Mouse (Mus musculus) forebrain, postnatal 0 days (tissue): ENCODE measurements around the gene Tiprl. TPM values are rescaled to one million over a fixed set of nuclear protein-coding genes. Genes with fewer than 3 reads are reported as not detected.

Experiments used
- ATAC-seq: fragments of 200-750 bp; cut with Nextera tagmentation; 2 replicates; pipeline ENCODE4 v1.8.0; 2017; ENCODE audit warnings: mild to moderate bottlenecking, moderate library complexity
- DNase-seq: peaks from one replicate; pipeline ENCODE4 v3.0.0-alpha.2; 2015
- H3K27ac ChIP-seq: fragments of 300-500 bp; sonication (generic); 2 replicates; pipeline ENCODE4 v1.5.1; 2014; ENCODE audit warnings: low read depth, mild to moderate bottlenecking, antibody characterized with exemption, low read length, moderate library complexity, mixed read lengths
- H3K27me3 ChIP-seq: fragments of 300-500 bp; sonication (generic); 2 replicates; pipeline ENCODE4 v1.6.1; 2014; ENCODE audit warnings: mild to moderate bottlenecking, low read length, mixed read lengths; ENCODE audit not compliant: insufficient read depth
- H3K36me3 ChIP-seq: fragments of 300-500 bp; sonication (generic); 2 replicates; pipeline ENCODE4 v1.6.1; 2014; ENCODE audit warnings: mild to moderate bottlenecking, moderate library complexity; ENCODE audit not compliant: insufficient read depth
- H3K4me1 ChIP-seq: fragments of 300-500 bp; sonication (generic); 2 replicates; pipeline ENCODE4 v1.6.1; 2014; ENCODE audit warnings: antibody characterized with exemption; ENCODE audit not compliant: insufficient read depth
- H3K4me2 ChIP-seq: fragments of 300-500 bp; sonication (generic); 2 replicates; pipeline ENCODE4 v1.6.1; 2014; ENCODE audit warnings: low read depth, mild to moderate bottlenecking, moderate library complexity
- H3K4me3 ChIP-seq: fragments of 300-500 bp; sonication (generic); 2 replicates; pipeline ENCODE4 v1.5.1; 2014; ENCODE audit warnings: low read depth, low read length, mixed read lengths
- H3K9ac ChIP-seq: fragments of 300-500 bp; sonication (generic); 2 replicates; pipeline ENCODE4 v1.6.1; 2014; ENCODE audit warnings: mild to moderate bottlenecking
- H3K9me3 ChIP-seq: fragments of 300-500 bp; sonication (generic); 2 replicates; pipeline ENCODE4 v1.6.1; 2016; ENCODE audit warnings: low read length
- CTCF ChIP-seq: sonication (generic); IDR thresholded peaks from 2 replicates; pipeline ENCODE4 v1.5.1; 2016; ENCODE audit warnings: antibody characterized with exemption, control low read depth, low read depth
- WGBS: fragments of 180-500 bp; shearing (Covaris S2); extraction: QIAGEN DNeasy Blood & Tissue Kit; methylation state at CpG from one replicate; pipeline ENCODE4 v1.1.7; 2014; 5-methylcytosine and 5-hydroxymethylcytosine counted together
- polyA plus RNA-seq: library from polyadenylated mRNA; unstranded; fragments of >200 nt; fragmentation: Nextera tagmentation; extraction: Ambion mirVana; gene quantifications from 2 replicates; pipeline ENCODE4 v1.2.1, GENCODE M21; 2015
- total RNA-seq: library from RNA; depleted of rRNA; stranded (reverse); fragments of >200 nt; gene quantifications from 2 replicates; pipeline ENCODE4 v1.2.3, GENCODE M21; 2014

Tiprl gene
- total and polyA plus RNA-seq, 2 experiments from 2014 or later, result 52.4 to 151 TPM

DNA sequence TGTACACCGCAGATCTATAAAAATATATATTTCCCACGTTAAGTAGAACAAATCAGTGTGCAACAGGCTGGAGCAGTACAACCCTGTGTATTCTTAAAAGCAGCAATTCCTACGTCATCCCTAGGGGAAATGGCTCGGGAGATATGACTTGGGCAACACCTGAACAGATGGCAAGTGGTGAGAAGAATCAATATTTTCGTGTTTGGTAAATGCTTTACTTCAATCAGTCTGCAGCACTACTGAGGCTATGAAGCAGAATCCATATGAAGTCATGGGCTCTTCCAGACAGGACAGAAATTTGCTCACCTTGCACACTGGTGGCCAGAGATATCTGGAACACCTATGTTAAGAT lies 42.2 kb downstream of the Tiprl start:
- H3K27me3 ChIP-seq, result no peaks in the 10 kb centered on the region

DNA sequence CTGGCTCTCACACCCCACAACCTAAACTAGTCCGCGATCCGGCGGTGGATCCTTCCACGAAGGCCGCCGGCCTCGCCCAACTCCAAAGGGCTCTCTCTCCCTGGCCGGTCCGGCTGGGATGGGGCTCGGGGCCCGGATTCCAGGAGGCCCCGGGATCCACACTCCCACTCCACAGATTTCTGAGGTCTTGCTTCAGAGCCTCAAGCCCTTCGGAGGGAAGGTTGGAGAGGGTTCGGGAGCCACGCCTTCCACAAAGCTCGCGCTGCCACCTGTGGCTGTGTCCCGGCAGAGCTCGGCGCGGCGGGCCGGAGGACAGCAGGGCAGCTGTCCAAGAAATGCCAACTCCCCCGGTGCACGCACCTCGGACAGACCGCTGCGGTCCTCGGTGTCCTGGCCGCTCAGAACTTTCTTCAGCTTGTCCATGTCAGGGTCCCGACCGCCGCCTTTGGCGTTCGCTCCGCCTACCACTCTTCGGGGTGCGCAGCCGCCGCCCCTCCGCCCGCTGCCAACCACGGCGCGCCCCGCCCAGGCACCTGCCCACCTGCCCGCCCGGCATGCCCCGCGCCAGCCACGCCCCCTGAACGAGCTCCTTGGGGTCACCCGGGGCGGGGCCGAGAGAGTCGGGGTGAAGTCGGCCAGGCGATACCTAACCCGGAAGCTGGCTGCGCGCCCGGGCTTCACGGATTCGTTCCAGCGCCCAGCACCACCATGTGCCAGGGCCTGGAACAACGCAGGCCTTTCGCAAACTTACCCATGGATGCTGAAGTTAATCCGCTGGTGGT lies 42.7 kb downstream of the Tiprl start, which contains the start of gene Sft2d2:
Gene Sft2d2 (minus strand): TSS at position 559 of the 782 bp plus-strand sequence.
- peak; percentile 52 for TF ChIP-seq CTCF
- peak within 1 kb of the TSS; percentile 45; the same call in 1 of the 2 replicates for H3K27ac ChIP-seq
- under 1% methylated on average over 65 of the region's 69 CpGs for WGBS

More for the DNA sequence above, 42.2 kb downstream of the Tiprl start:
- H3K36me3 ChIP-seq, result no peaks in the 10 kb centered on the region
- WGBS, result 7% methylated on average over 5 of the region's 5 CpGs
- no peak for TF ChIP-seq CTCF
- ATAC-seq (0 out of 2 replicates have a peak, but pooled peaks have one; percentile 3), DNase-seq (no peak)
- H3K27ac ChIP-seq, result no peak overlapping the region
- H3K4me3 ChIP-seq, result peak overlapping the region; percentile 54
- no peaks in the 10 kb centered on the region for H3K9me3 ChIP-seq
- no peaks in the 10 kb centered on the region for H3K4me1 ChIP-seq
- H3K4me2 ChIP-seq, result peak overlapping the region; percentile 92
- peak overlapping the region; percentile 48 for H3K9ac ChIP-seq

DNA sequence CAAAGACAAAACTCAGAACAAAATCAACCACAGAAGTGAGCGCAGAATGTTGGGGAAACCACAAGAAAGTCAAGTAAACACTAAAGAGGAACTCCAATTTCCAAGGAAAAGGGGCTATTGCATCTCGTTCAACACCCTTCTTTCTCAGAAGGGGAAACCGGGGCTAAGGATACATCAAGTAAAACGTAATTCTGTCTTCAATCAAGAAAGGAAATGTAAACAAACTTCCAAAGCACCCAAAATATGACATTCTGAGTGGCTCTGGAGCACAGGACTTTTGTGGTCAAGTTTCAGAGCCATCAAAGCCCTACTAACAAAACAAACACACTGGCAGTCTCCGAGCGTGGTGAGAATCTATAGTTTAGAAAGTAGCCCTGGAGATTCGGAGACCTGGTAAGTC lies 43.4 kb downstream of the Tiprl start:
- no peak for ATAC-seq

More for the DNA sequence above, 42.7 kb downstream of the Tiprl start, which contains the start of gene Sft2d2:
- Histone ChIP-seq H3K4me1 (no peaks in the 10 kb centered on the region), H3K4me2 (peak within 1 kb of the TSS; percentile 92), H3K27me3 (no peaks in the 10 kb centered on the region), H3K4me3 (peak within 1 kb of the TSS; percentile 54), H3K9me3 (no peaks in the 10 kb centered on the region), H3K36me3 (no peaks in the 10 kb centered on the region), H3K9ac (peak within 1 kb of the TSS; percentile 48)
- ATAC-seq (peak; percentile 81), DNase-seq (peak; percentile 74)

DNA sequence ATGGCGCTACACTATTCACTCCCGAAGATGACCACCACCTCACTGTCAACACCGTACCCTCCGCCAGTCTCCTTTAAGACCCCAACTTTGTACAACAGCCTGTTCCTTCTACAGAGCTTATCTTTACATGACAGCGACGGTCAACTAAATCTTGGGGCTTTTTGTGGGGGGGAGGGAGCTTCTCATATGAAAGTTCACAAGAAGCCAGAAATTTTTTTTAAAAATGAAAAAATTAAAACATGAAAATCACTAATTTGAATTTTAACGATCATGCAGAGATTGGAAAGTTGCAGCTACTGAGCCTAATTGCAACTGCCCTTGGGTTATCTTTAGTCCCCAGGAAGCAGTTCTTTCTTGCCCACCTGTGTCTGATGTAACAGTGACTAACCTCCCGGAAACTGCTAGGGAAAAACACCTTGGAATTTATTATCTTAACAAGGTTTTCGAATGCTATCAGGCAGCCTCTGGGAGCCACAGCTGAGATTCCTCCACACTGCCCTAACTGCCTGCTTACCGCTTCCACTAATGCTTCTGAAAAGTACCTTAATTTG lies 44.0 kb downstream of the Tiprl start:
- DNase-seq (no peak), ATAC-seq (no peak)
- no peak overlapping the region for H3K4me3 ChIP-seq
- 0 out of 2 replicates have a peak overlapping the region, but pooled peaks have one; percentile 92 for H3K4me2 ChIP-seq
- H3K9me3 ChIP-seq, result no peaks in the 10 kb centered on the region
- WGBS, result 84% methylated on average over 10 of the region's 10 CpGs
- no peak overlapping the region for H3K27ac ChIP-seq
- TF ChIP-seq CTCF, result no peak
- no peaks in the 10 kb centered on the region for H3K4me1 ChIP-seq
- H3K36me3 ChIP-seq, result no peaks in the 10 kb centered on the region
- no peak overlapping the region for H3K9ac ChIP-seq
- H3K27me3 ChIP-seq, result no peaks in the 10 kb centered on the region

More for the DNA sequence above, 43.4 kb downstream of the Tiprl start:
- no peaks in the 10 kb centered on the region for H3K27me3 ChIP-seq
- H3K4me1 ChIP-seq, result no peaks in the 10 kb centered on the region
- TF ChIP-seq CTCF, result no peak
- no peaks in the 10 kb centered on the region for H3K9me3 ChIP-seq
- H3K27ac ChIP-seq, result no peak overlapping the region
- H3K9ac ChIP-seq, result peak overlapping the region; percentile 48; the same call in 1 of the 2 replicates
- 23% methylated on average over 7 of the region's 7 CpGs for WGBS
- peak overlapping the region; percentile 54 for H3K4me3 ChIP-seq
- H3K4me2 ChIP-seq, result peak overlapping the region; percentile 92
- no peaks in the 10 kb centered on the region for H3K36me3 ChIP-seq
- no peak for DNase-seq

DNA sequence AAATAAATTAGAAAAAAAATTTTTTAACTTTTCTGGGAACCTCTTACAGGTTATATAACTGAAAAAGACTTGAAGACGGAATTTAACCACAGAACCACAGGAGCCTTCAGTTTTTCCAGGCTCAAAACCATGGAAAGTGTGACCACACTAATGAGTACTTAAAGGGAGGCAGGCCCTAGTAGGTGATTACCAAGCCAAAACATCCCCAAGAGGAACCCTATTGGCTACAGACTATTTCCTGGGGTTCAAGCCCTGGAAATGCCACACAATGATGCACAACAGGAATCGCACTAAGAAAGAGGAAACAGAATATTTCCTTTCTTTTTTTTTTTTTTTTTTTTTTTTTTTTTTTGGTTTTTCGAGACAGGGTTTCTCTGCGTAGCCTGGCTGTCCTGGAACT lies 44.7 kb downstream of the Tiprl start:
- Histone ChIP-seq H3K27me3 (no peaks in the 10 kb centered on the region), H3K9ac (no peak overlapping the region), H3K27ac (no peak overlapping the region), H3K4me1 (0 out of 2 replicates have a peak, but pooled peaks cover 5% of the 10 kb centered on the region), H3K36me3 (no peaks in the 10 kb centered on the region), H3K9me3 (no peaks in the 10 kb centered on the region), H3K4me2 (peak overlapping the region; percentile 23; the same call in 1 of the 2 replicates), H3K4me3 (no peak overlapping the region)
- no peak for DNase-seq
- ATAC-seq, result no peak
- WGBS, result 84% methylated on average over 4 of the region's 4 CpGs
- TF ChIP-seq CTCF, result no peak

DNA sequence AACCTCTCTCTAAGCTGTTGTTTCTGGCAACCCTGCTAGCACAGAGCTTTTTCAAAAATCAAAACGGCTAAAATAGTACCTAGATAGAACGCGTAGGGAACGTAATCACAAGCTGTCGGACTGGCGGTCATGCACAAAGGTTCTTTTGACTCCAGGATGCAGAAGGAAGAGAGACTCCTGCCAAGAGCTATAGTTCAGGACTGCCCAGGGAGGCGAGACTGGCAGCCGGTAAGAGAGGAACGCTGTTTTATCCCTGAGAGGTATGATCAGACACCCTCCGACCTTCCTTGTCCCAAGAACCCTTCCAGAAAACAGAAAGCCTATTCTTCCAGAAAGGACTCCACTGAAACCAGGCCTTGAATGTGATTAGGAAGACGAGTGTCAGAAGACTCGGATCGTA lies 45.2 kb downstream of the Tiprl start:
- H3K4me1 ChIP-seq, result 0 out of 2 replicates have a peak, but pooled peaks cover 5% of the 10 kb centered on the region
- no peaks in the 10 kb centered on the region for H3K36me3 ChIP-seq
- H3K9me3 ChIP-seq, result no peaks in the 10 kb centered on the region
- 23% methylated on average over 13 of the region's 13 CpGs for WGBS
- no peak overlapping the region; the same call in 1 of the 2 replicates for H3K27ac ChIP-seq
- H3K27me3 ChIP-seq, result no peaks in the 10 kb centered on the region
- no peak overlapping the region for H3K9ac ChIP-seq
- H3K4me2 ChIP-seq, result peak overlapping the region; percentile 23; the same call in 1 of the 2 replicates
- no peak for DNase-seq
- H3K4me3 ChIP-seq, result no peak overlapping the region
- TF ChIP-seq CTCF, result no peak
- no peak for ATAC-seq
